11 mouse cellular contexts compared by ENCODE assay signal in genomic region chr16:60941767-60942166, GRCm38 (mm10).
A peak's percentile ranks its signal among the peaks of the same experiment; 100 is the strongest.
DNase-seq lines count a peak whose midpoint lies in the region; ATAC-seq and TF ChIP-seq lines count a peak whose summit lies in the region.
"Had no signal": no experiment of that assay in that cellular context is flagged by ENCODE, and none has a peak within 500 bp of the region (broad histone marks: within the 10 kb centered on the region; RNA-seq: fewer than 3 reads in every experiment).

No protein-coding gene starts in this region.

- no peak overlapping the region for H3K4me2 ChIP-seq in CH12.LX (ENCODE audit: insufficient read depth, low read depth, poor library complexity, severe bottlenecking)
- H3K4me2 ChIP-seq: neural tube, embryonic 12.5 days had no signal

- TF ChIP-seq CTCF in CH12.LX (conservative IDR thresholded peaks at IDR 0.05 in 1 of 2, IDR thresholded peaks at IDR 0.05 in 1 of 2; ENCODE audit: low read depth in 2 of 2, low read length in 2 of 2) (peak in 1 of 2 experiments; percentile 52; a peak in 2 of 4 replicates), G1E (IDR thresholded peaks at IDR 0.05; ENCODE audit: low read depth, low read length) (peak; percentile 40)

- H3K9me3 ChIP-seq in CH12.LX (replicated peaks; ENCODE audit: low read length) (peaks cover 11% of the 10 kb centered on the region), G1E (replicated peaks) (no peaks in the 10 kb centered on the region)
- H3K9me3 ChIP-seq: megakaryocyte, embryonic 14.5 days; neural tube, embryonic 12.5 days had no signal

- peak; percentile 12 for DNase-seq in kidney, adult 9 months
- no peak for DNase-seq in kidney, postnatal 25 days
- peak; percentile 1 for DNase-seq in CH12.LX (ENCODE audit: extremely low read depth)
- DNase-seq in G1E (ENCODE audit: low spot score) = no peak
- DNase-seq in embryo, embryonic 11 days = peak; percentile 5
- DNase-seq in heart, adult 8-10 months (ENCODE audit: low spot score) = no peak
- DNase-seq: heart, adult 11 months had no signal

- TF ChIP-seq RAD21 in CH12.LX (IDR thresholded peaks at IDR 0.05; ENCODE audit: low read depth, low read length) = peak; percentile 44

- TF ChIP-seq EP300 in CH12.LX (IDR thresholded peaks at IDR 0.05; ENCODE audit: low read length) = no peak

- no peak for TF ChIP-seq POLR2A in CH12.LX (IDR thresholded peaks at IDR 0.05; ENCODE audit: low read depth, low read length)

- no peaks in the 10 kb centered on the region for H3K36me3 ChIP-seq in CH12.LX (replicated peaks in 1 of 2; ENCODE audit: control insufficient read depth in 1 of 2, insufficient read depth in 1 of 2, low read length in 1 of 2)
- no peaks in the 10 kb centered on the region for H3K36me3 ChIP-seq in G1E (replicated peaks)
- H3K36me3 ChIP-seq: neural tube, embryonic 12.5 days had no signal

- dilution Hi-C loops in CH12.LX (cut with MboI; ENCODE audit: extremely low pct_ligation_motif_present, extremely low pct_unique_long_range_greater_than_20kb, low sequenced_read_pairs) = no loop called here

- H3K4me1 ChIP-seq in CH12.LX (ENCODE audit: control insufficient read depth in 1 of 2, insufficient read depth in 2 of 2) (no peaks in the 10 kb centered on the region), G1E (ENCODE audit: insufficient read depth, low read depth, low read length) (no peaks in the 10 kb centered on the region)
- H3K4me1 ChIP-seq: megakaryocyte, embryonic 14.5 days; neural tube, embryonic 12.5 days had no signal

- H3K79me2 ChIP-seq in CH12.LX (replicated peaks; ENCODE audit: control insufficient read depth, extremely low read depth, insufficient read depth, poor library complexity, severe bottlenecking) = no peaks in the 10 kb centered on the region

- in situ Hi-C loops in CH12.LX (cut with MboI; ENCODE audit: low pct_ligation_motif_present, low pct_unique_long_range_greater_than_20kb, low sequenced_read_pairs) = no loop called here

- no peak overlapping the region for H3K9ac ChIP-seq in CH12.LX (ENCODE audit: insufficient read depth, low read depth)
- H3K9ac ChIP-seq: neural tube, embryonic 12.5 days had no signal

- H3K4me3 ChIP-seq in CH12.LX (replicated peaks in 1 of 3; ENCODE audit: low read depth in 2 of 3, low read length in 2 of 3, poor library complexity in 1 of 3) = no peak overlapping the region
- no peak overlapping the region for H3K4me3 ChIP-seq in G1E (ENCODE audit: low read depth, low read length)
- H3K4me3 ChIP-seq: erythroblast, embryonic 14.5 days; megakaryocyte, embryonic 14.5 days; neural tube, embryonic 12.5 days had no signal

- ATAC-seq in G1E (ENCODE audit: extremely low read depth, insufficient number of reproducible peaks, low FRiP score, poor library complexity, severe bottlenecking) = no peak
- ATAC-seq in inflammation-experienced regulatory T-cells, adult 6 months = no peak

- no peak overlapping the region for H3K27ac ChIP-seq in CH12.LX (ENCODE audit: insufficient read depth, low read depth)
- H3K27ac ChIP-seq: neural tube, embryonic 12.5 days had no signal

- H3K27me3 ChIP-seq in CH12.LX (replicated peaks) = no peaks in the 10 kb centered on the region
- H3K27me3 ChIP-seq in G1E (ENCODE audit: insufficient read depth, low read length) = no peaks in the 10 kb centered on the region
- H3K27me3 ChIP-seq: megakaryocyte, embryonic 14.5 days; neural tube, embryonic 12.5 days had no signal

TF ChIP-seq in CH12.LX, 34 proteins besides CTCF, POLR2A, EP300 and RAD21:
- TF ChIP-seq MAZ (IDR thresholded peaks at IDR 0.05; ENCODE audit: low read depth, low read length) (no peak), ETS1 (conservative IDR thresholded peaks at IDR 0.05; ENCODE audit: low read depth, low read length) (no peak), SMC3 (IDR thresholded peaks at IDR 0.05; ENCODE audit: low read depth, low read length) (peak; percentile 17; the same call in 1 of the 2 replicates), NRF1 (IDR thresholded peaks at IDR 0.05; ENCODE audit: low read depth, low read length) (no peak)

Comparison
In these comparisons a context has a peak if more than half of its experiments do, and no peak if none do; other contexts are left out.
1. DNase-seq: peak in kidney, adult 9 months (single experiment), CH12.LX (single experiment) and embryo, embryonic 11 days (single experiment); none in kidney, postnatal 25 days (0 of 2), G1E (single experiment) and heart, adult 8-10 months (single experiment).